Mouse (Mus musculus) E14TG2a.4 (cell line): ENCODE measurements around the gene Ehd2.

Source experiments
- H3K27me3 ChIP-seq: 2 replicates; pipeline ENCODE4 v1.6.1; 2014; ENCODE audit warnings: low read length, control low read depth; ENCODE audit not compliant: insufficient read depth
- H3K36me3 ChIP-seq: 2 replicates; pipeline ENCODE4 v1.6.1; 2014; ENCODE audit warnings: low read length, control low read depth; ENCODE audit not compliant: insufficient read depth
- H3K4me1 ChIP-seq: replicated peaks from 2 replicates; pipeline ENCODE4 v1.6.1; 2014; ENCODE audit warnings: low read depth, low read length, control low read depth
- H3K4me3 ChIP-seq: replicated peaks from 2 replicates; pipeline ENCODE4 v1.5.1; 2014; ENCODE audit warnings: mild to moderate bottlenecking, low read length
- H3K9me3 ChIP-seq: 2 replicates; pipeline ENCODE4 v1.6.1; 2014; ENCODE audit warnings: low read length, control low read depth
- CTCF ChIP-seq: conservative IDR thresholded peaks from 2 replicates; pipeline ENCODE4 v1.5.1; 2014; ENCODE audit warnings: low read length
- NANOG ChIP-seq: IDR thresholded peaks from 2 replicates; pipeline ENCODE4 v1.6.1; 2014; ENCODE audit warnings: borderline replicate concordance, low read length, mixed read lengths
- POU5F1 ChIP-seq: IDR thresholded peaks from 2 replicates; pipeline ENCODE4 v1.6.1; 2014; ENCODE audit warnings: low read length, borderline replicate concordance

The Ehd2 gene

GRCm38 (mm10) chr7:16005020-16005419 is 37.7 kb upstream of the Ehd2 start:
- H3K27me3 ChIP-seq: no peaks in the 10 kb centered on the region
- no peak overlapping the region for H3K4me3 ChIP-seq
- H3K36me3 ChIP-seq: peaks cover 4% of the 10 kb centered on the region; the same call in 1 of the 2 replicates
- no peaks in the 10 kb centered on the region for H3K9me3 ChIP-seq
- TF ChIP-seq NANOG: no peak
- TF ChIP-seq CTCF: no peak
- TF ChIP-seq POU5F1: no peak
- H3K4me1 ChIP-seq: peaks cover 71% of the 10 kb centered on the region

GRCm38 (mm10) chr7:16004177-16004856 is 37.0 kb upstream of the Ehd2 start:
- H3K36me3 ChIP-seq: peaks cover 5% of the 10 kb centered on the region; the same call in 1 of the 2 replicates
- H3K4me1 ChIP-seq: peaks cover 65% of the 10 kb centered on the region
- H3K27me3 ChIP-seq: no peaks in the 10 kb centered on the region
- 0 out of 2 replicates have a peak overlapping the region, but pooled peaks have one; percentile 13 for H3K4me3 ChIP-seq
- TF ChIP-seq CTCF: no peak
- peak; percentile 82; the same call in 1 of the 2 replicates for TF ChIP-seq NANOG
- TF ChIP-seq POU5F1: no peak
- H3K9me3 ChIP-seq: no peaks in the 10 kb centered on the region

GRCm38 (mm10) chr7:16003032-16003431 is 35.7 kb upstream of the Ehd2 start:
- TF ChIP-seq CTCF (no peak), NANOG (no peak)

GRCm38 (mm10) chr7:16002171-16002570 is 34.8 kb upstream of the Ehd2 start:
- TF ChIP-seq NANOG (no peak), CTCF (no peak), POU5F1 (no peak)
- peaks cover 59% of the 10 kb centered on the region for H3K4me1 ChIP-seq
- H3K4me3 ChIP-seq: no peak overlapping the region
- H3K9me3 ChIP-seq: no peaks in the 10 kb centered on the region
- no peaks in the 10 kb centered on the region for H3K27me3 ChIP-seq
- H3K36me3 ChIP-seq: peaks cover 10% of the 10 kb centered on the region

More at GRCm38 (mm10) chr7:16003032-16003431, 35.7 kb upstream of the Ehd2 start:
- peaks cover 57% of the 10 kb centered on the region for H3K4me1 ChIP-seq
- H3K27me3 ChIP-seq: no peaks in the 10 kb centered on the region
- H3K9me3 ChIP-seq: no peaks in the 10 kb centered on the region
- peaks cover 7% of the 10 kb centered on the region; the same call in 1 of the 2 replicates for H3K36me3 ChIP-seq
- H3K4me3 ChIP-seq: no peak overlapping the region

GRCm38 (mm10) chr7:16001691-16002090 is 34.3 kb upstream of the Ehd2 start:
- Histone ChIP-seq H3K27me3 (no peaks in the 10 kb centered on the region), H3K4me3 (no peak overlapping the region), H3K4me1 (peaks cover 64% of the 10 kb centered on the region), H3K9me3 (no peaks in the 10 kb centered on the region), H3K36me3 (peaks cover 15% of the 10 kb centered on the region)
- no peak for TF ChIP-seq POU5F1
- no peak for TF ChIP-seq NANOG
- TF ChIP-seq CTCF: no peak

- H3K27me3 ChIP-seq: no peaks in the 10 kb centered on the region
- peaks cover 44% of the 10 kb centered on the region for H3K4me1 ChIP-seq
- H3K36me3 ChIP-seq: peaks cover 71% of the 10 kb centered on the region
- TF ChIP-seq NANOG (no peak), POU5F1 (no peak), CTCF (no peak)
- H3K4me3 ChIP-seq: no peak overlapping the region
- no peaks in the 10 kb centered on the region for H3K9me3 ChIP-seq
Observed at GRCm38 (mm10) chr7:15993789-15994188, 26.4 kb upstream of the Ehd2 start.

GRCm38 (mm10) chr7:15993152-15993551 is 25.8 kb upstream of the Ehd2 start:
- no peak overlapping the region for H3K4me3 ChIP-seq
- peaks cover 78% of the 10 kb centered on the region for H3K36me3 ChIP-seq
- peaks cover 47% of the 10 kb centered on the region for H3K4me1 ChIP-seq
- no peaks in the 10 kb centered on the region for H3K27me3 ChIP-seq
- TF ChIP-seq NANOG (no peak), CTCF (no peak), POU5F1 (no peak)
- H3K9me3 ChIP-seq: no peaks in the 10 kb centered on the region

DNA sequence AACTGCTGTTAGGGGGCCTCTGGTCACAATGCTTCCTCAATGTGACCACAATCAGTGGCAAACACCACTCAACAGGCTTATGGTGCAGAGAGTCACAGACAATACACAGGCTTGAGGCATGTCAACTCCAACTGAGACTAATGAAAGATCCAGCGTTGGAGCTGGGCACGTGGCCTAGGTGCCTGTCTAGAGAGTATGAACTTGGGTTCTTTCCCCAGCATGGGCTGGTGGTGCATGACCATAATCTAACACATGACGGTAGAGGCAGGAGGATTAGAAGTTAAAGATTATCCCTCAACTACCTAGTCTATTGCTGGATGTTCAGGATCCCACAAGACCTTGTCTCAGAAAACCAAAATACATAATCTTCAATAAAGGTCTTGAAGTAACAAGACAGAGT is 24.4 kb upstream of the Ehd2 start:
- no peaks in the 10 kb centered on the region for H3K9me3 ChIP-seq
- no peak overlapping the region for H3K4me3 ChIP-seq
- TF ChIP-seq POU5F1 (no peak), CTCF (no peak), NANOG (no peak)
- peaks cover 78% of the 10 kb centered on the region for H3K36me3 ChIP-seq
- no peaks in the 10 kb centered on the region for H3K27me3 ChIP-seq
- H3K4me1 ChIP-seq: peaks cover 48% of the 10 kb centered on the region

DNA sequence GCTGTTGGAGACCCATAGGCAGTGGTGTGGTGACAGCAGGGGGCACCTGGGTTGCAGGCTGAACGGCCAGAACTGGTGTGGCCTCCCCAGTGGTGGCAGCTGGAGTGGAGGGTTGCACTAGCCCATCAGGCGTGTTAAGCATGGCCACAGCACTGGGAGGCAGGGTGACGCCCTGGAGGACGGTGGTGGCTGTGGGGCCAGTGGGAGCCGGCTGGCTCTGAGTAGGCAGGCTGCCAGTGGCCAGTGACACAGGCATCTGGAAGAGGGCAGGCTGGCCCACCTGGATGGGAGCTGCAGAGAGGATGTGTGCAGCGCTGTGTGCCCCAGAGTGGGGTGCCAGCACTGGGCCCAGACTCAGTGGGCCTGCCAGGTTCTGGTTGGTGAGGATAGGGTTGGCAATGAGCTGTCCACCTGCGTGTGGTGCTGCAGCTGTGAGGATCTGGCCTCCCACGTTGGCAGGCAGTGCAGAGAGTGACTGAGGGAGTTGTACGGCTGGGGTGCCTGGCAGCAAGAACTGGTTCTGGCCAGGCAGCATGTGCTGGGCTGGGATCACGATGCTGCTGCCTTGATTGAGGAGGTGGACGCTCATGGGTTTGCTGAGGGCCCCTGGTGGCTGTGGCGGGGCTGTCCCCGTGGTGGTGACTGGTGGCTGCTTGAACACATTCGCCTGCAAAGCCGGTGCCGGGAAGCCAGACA is 20.4 kb upstream of the Ehd2 start:
- peaks cover 64% of the 10 kb centered on the region for H3K36me3 ChIP-seq
- H3K9me3 ChIP-seq: no peaks in the 10 kb centered on the region
- H3K4me1 ChIP-seq: peaks cover 55% of the 10 kb centered on the region
- H3K4me3 ChIP-seq: peak overlapping the region; percentile 63; the same call in 1 of the 2 replicates
- no peaks in the 10 kb centered on the region for H3K27me3 ChIP-seq
- TF ChIP-seq NANOG (no peak), CTCF (no peak), POU5F1 (no peak)
